Mouse (Mus musculus) myocyte (in vitro differentiated cells): ENCODE data around the gene Csrp2.

ENCODE experiments used
- MAX ChIP-seq: IDR thresholded peaks from one replicate; pipeline ENCODE4 v1.6.1; 2011; ENCODE audit warnings: low read depth, mild to moderate bottlenecking, control low read depth
- MYOD1 ChIP-seq, 3 experiments: IDR thresholded peaks; one replicate each; pipeline ENCODE4 v1.6.1; 2011; ENCODE audit warnings: control low read depth in 2 of 3, low read depth in 2 of 3, mild to moderate bottlenecking in 2 of 3, moderate library complexity in 1 of 3; ENCODE audit not compliant: insufficient read length in 2 of 3, control insufficient read depth in 1 of 3
- MYOG ChIP-seq, 3 experiments: IDR thresholded peaks; one replicate each; pipeline ENCODE4 v1.6.1; 2011; ENCODE audit warnings: control low read depth in 2 of 3, low read depth in 2 of 3, mild to moderate bottlenecking in 2 of 3; ENCODE audit not compliant: insufficient read length in 2 of 3, control insufficient read depth in 1 of 3, insufficient read depth in 1 of 3
- POLR2A ChIP-seq: IDR thresholded peaks from one replicate; pipeline ENCODE4 v1.6.1; 2011; ENCODE audit warnings: low read depth, mild to moderate bottlenecking, control low read depth, moderate library complexity; ENCODE audit not compliant: insufficient read length
- SRF ChIP-seq: IDR thresholded peaks from one replicate; pipeline ENCODE4 v1.6.1; 2011; ENCODE audit warnings: low read depth; ENCODE audit not compliant: control insufficient read depth, insufficient read length
- TCF12 ChIP-seq: IDR thresholded peaks from one replicate; pipeline ENCODE4 v1.6.1; 2011; ENCODE audit warnings: mild to moderate bottlenecking, control low read depth; ENCODE audit not compliant: poor library complexity, insufficient read depth, severe bottlenecking
- USF1 ChIP-seq: IDR thresholded peaks from one replicate; pipeline ENCODE4 v1.6.1; 2011; ENCODE audit warnings: low read depth, mild to moderate bottlenecking, control low read depth, moderate library complexity

DNA sequence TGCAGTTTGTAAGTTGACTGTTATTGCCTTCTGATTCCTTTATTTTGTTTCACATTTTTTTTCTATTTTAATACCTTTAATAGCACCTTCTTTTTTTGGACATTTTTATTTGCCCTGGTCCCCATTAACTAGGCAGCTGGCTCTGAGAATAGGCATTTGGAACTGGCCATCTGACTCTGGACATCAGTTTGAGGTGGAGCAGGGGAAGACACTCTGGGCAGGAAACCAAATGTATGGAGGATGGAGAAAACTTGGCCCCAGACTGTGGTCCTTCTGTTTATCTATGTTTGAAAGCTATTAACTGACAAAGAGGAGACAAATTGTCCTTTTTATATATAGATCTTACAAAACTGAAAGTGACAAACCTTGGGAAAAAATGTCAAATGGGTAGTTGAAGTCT is 36.9 kb upstream of the Csrp2 start:
- TF ChIP-seq POLR2A (no peak), TCF12 (no peak), MYOD1 (IDR thresholded peaks at IDR 0.05; ENCODE audit: control insufficient read depth in 1 of 3, insufficient read length in 2 of 3, low read depth in 2 of 3) (no peak), USF1 (no peak), MYOG (IDR thresholded peaks at IDR 0.05; ENCODE audit: control insufficient read depth in 1 of 3, insufficient read depth in 1 of 3, insufficient read length in 2 of 3, low read depth in 2 of 3) (no peak), MAX (no peak), SRF (no peak)
